Mouse (Mus musculus): ENCODE measurements around the gene Cd84.

Cd84 gene

GRCm38 (mm10) chr1:171917305-171918039, 78.0 kb downstream of the Cd84 start, which contains the start of gene Slamf6:
Gene Slamf6 (plus strand): TSS chr1:171917515.
- no peak for DNase-seq

DNA sequence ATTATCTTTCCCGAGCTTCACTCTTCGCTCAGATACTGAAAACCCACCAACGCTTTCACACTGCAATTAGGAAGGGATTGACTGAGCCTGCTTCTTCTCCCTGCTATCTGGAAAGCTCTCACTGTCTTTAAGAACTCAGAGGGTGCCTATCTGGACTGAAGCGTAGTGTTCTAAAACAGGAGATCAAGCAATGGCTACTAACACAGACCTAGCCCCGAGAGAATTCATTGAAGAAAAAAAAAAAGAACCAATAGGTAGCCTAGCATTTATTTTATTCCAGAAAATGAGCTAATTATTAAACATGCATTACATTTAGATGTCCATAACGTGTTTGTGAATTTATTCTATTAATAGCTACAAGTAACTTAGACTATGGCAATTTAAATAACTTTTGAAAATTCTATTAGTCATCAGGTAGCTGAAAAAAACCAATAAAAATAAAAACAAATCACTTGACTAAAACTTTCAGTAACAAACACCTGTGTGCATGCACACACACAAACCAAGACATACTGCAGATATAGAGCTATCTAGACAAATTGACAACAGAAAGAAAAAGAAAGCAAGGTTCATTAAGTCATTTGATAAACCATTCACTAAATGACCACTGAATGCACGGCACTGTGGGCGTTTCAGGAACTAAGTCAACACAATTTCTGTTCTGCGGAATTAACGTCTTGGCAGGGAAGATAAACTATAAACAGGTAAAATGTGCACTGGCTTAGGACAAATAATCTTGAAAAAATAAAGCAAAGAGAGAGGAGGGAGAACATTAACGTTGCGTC, 78.8 kb downstream of the Cd84 start:
- no peak for DNase-seq

DNA sequence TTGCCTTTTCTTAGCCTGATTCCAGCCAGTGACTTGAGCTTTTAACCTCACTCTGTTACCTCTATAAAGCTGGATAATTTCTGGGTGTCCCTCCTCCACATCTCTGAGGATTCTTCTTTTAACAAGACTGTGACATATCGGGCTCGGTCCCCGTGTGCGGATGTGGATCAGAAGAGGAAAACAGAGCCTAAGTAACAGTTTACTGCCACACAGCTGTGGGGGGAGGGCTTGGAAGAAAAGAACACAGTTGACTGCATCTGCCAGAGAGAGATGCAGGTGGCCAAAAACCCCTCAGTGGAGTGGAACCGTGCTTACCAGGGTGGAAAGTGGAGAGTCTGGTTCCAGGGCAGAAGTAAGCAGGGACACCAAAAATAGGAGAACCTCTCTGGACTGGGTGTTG, 79.7 kb downstream of the Cd84 start:
- DNase-seq: no peak

- no peak for DNase-seq
These were observed 80.5 kb downstream of the Cd84 start for GRCm38 (mm10) chr1:171919901-171920510.

- DNase-seq: no peak
These were observed 81.6 kb downstream of the Cd84 start for GRCm38 (mm10) chr1:171920989-171921621.

- no peak for DNase-seq
These were observed 82.1 kb downstream of the Cd84 start for GRCm38 (mm10) chr1:171921641-171922040.

- no peak for DNase-seq
These were observed 83.3 kb downstream of the Cd84 start for GRCm38 (mm10) chr1:171922844-171923243.

- DNase-seq: no peak
These were observed 85.4 kb downstream of the Cd84 start for GRCm38 (mm10) chr1:171924900-171925299.

DNA sequence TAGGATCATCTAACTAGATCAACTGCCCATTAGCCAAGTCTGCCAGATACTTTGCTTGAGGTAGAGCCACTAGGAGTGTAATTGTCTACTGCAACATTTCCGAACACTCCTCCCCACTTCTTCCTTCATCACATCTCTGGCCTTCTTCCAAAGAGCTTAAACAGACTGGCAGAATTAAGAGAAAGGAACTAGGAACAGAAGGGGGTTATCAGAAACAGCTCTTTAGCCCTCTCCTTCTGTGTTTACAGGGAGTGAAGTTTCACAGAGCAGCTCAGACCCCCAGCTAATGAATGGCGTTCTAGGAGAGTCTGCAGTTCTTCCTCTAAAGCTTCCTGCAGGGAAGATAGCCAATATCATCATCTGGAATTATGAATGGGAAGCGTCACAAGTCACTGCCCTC, 94.4 kb downstream of the Cd84 start:
- no peak for DNase-seq

- no peak for DNase-seq
These were observed 99.8 kb downstream of the Cd84 start for GRCm38 (mm10) chr1:171938952-171939948.
